Mouse (Mus musculus): Measurements from ENCODE around the gene Specc1. TPM values are rescaled to one million over a fixed set of nuclear protein-coding genes. Genes with fewer than 3 reads are reported as not detected.

Specc1 gene
- total RNA-seq, 2 experiments from 2014 or later, result 69.6 to 74.4 TPM

GRCm38 (mm10) chr11:62080476-62080875, 123.9 kb downstream of the Specc1 start:
- no peak for TF ChIP-seq CTCF (IDR thresholded peaks at IDR 0.05)
- H3K27ac ChIP-seq, result no peak overlapping the region
- intact Hi-C loops (cut with DNase I), result no loop called here
- no peak for DNase-seq (ENCODE audit: extremely low spot score in 1 of 2, low spot score in 2 of 2)
- no peak overlapping the region for H3K4me3 ChIP-seq

GRCm38 (mm10) chr11:62086648-62087047, 130.1 kb downstream of the Specc1 start:
- DNase-seq (ENCODE audit: extremely low spot score in 1 of 2, low spot score in 2 of 2), result no peak
- no peak for TF ChIP-seq CTCF (IDR thresholded peaks at IDR 0.05)
- intact Hi-C loops (cut with DNase I), result no loop called here

GRCm38 (mm10) chr11:62087051-62087450, 130.5 kb downstream of the Specc1 start:
- H3K27ac ChIP-seq, result no peak overlapping the region
- intact Hi-C loops (cut with DNase I), result no loop called here
- H3K4me3 ChIP-seq, result no peak overlapping the region
- no peak for DNase-seq (ENCODE audit: extremely low spot score in 1 of 2, low spot score in 2 of 2)
- TF ChIP-seq CTCF (IDR thresholded peaks at IDR 0.05), result no peak

More at GRCm38 (mm10) chr11:62086648-62087047, 130.1 kb downstream of the Specc1 start:
- no peak overlapping the region for H3K4me3 ChIP-seq
- H3K27ac ChIP-seq, result no peak overlapping the region

- intact Hi-C loops (cut with DNase I), result no loop called here
- TF ChIP-seq CTCF (IDR thresholded peaks at IDR 0.05), result no peak
- H3K4me3 ChIP-seq, result no peak overlapping the region
- no peak for DNase-seq (ENCODE audit: extremely low spot score in 1 of 2, low spot score in 2 of 2)
- H3K27ac ChIP-seq, result no peak overlapping the region
Observed at GRCm38 (mm10) chr11:62088651-62089050, 132.1 kb downstream of the Specc1 start.

- Histone ChIP-seq H3K27ac (no peak overlapping the region), H3K4me3 (no peak overlapping the region)
- intact Hi-C loops (cut with DNase I), result no loop called here
- TF ChIP-seq CTCF (IDR thresholded peaks at IDR 0.05), result no peak
- no peak for DNase-seq (ENCODE audit: extremely low spot score in 1 of 2, low spot score in 2 of 2)
Observed at GRCm38 (mm10) chr11:62090321-62090720, 133.8 kb downstream of the Specc1 start.

- Histone ChIP-seq H3K4me3 (no peak overlapping the region), H3K27ac (no peak overlapping the region)
- DNase-seq (ENCODE audit: extremely low spot score in 1 of 2, low spot score in 2 of 2), result no peak
- intact Hi-C loops (cut with DNase I), result no loop called here
- TF ChIP-seq CTCF (IDR thresholded peaks at IDR 0.05), result no peak
Observed at GRCm38 (mm10) chr11:62103380-62103911, 146.9 kb downstream of the Specc1 start.

GRCm38 (mm10) chr11:62106401-62106871, 149.9 kb downstream of the Specc1 start:
- no peak for TF ChIP-seq CTCF (IDR thresholded peaks at IDR 0.05)
- Histone ChIP-seq H3K27ac (peak overlapping the region; percentile 47), H3K4me3 (no peak overlapping the region)
- DNase-seq (ENCODE audit: extremely low spot score in 1 of 2, low spot score in 2 of 2), result peak; percentile 20 to 25
- intact Hi-C loops (cut with DNase I), result no loop called here

GRCm38 (mm10) chr11:62107272-62107836, 150.8 kb downstream of the Specc1 start:
- H3K4me3 ChIP-seq, result no peak overlapping the region
- intact Hi-C loops (cut with DNase I), result no loop called here
- DNase-seq (ENCODE audit: extremely low spot score in 1 of 2, low spot score in 2 of 2), result no peak
- H3K27ac ChIP-seq, result peak overlapping the region; percentile 47; the same call in 1 of the 2 replicates
- no peak for TF ChIP-seq CTCF (IDR thresholded peaks at IDR 0.05)

- intact Hi-C loops (cut with DNase I), result no loop called here
- Histone ChIP-seq H3K27ac (no peak overlapping the region), H3K4me3 (no peak overlapping the region)
- TF ChIP-seq CTCF (IDR thresholded peaks at IDR 0.05), result no peak
- no peak for DNase-seq (ENCODE audit: extremely low spot score in 1 of 2, low spot score in 2 of 2)
Observed at GRCm38 (mm10) chr11:62118561-62118960, 162.0 kb downstream of the Specc1 start.

- TF ChIP-seq CTCF (IDR thresholded peaks at IDR 0.05), result no peak
- Histone ChIP-seq H3K4me3 (no peak overlapping the region), H3K27ac (no peak overlapping the region)
- no peak for DNase-seq (ENCODE audit: extremely low spot score in 1 of 2, low spot score in 2 of 2)
- intact Hi-C loops (cut with DNase I), result loop anchor here (2.0 kb wide), 1 partner anchor 69 kb away; no protein-coding TSS in a partner anchor
Observed at GRCm38 (mm10) chr11:62119871-62120270, 163.3 kb downstream of the Specc1 start.

- no peak for DNase-seq (ENCODE audit: extremely low spot score in 1 of 2, low spot score in 2 of 2)
- intact Hi-C loops (cut with DNase I), result loop anchor here (2.0 kb wide), 1 partner anchor 71 kb away; no protein-coding TSS in a partner anchor
- TF ChIP-seq CTCF (IDR thresholded peaks at IDR 0.05), result no peak
- Histone ChIP-seq H3K4me3 (no peak overlapping the region), H3K27ac (no peak overlapping the region)
Observed at GRCm38 (mm10) chr11:62121365-62121764, 164.8 kb downstream of the Specc1 start.

GRCm38 (mm10) chr11:62127692-62128091, 171.1 kb downstream of the Specc1 start:
- no peak overlapping the region for H3K27ac ChIP-seq
- peak; percentile 77 to 86 for DNase-seq (ENCODE audit: extremely low spot score in 1 of 2, low spot score in 2 of 2)
- TF ChIP-seq CTCF (IDR thresholded peaks at IDR 0.05), result peak; percentile 98
- intact Hi-C loops (cut with DNase I), result loop anchor here (1.0 to 5.0 kb wide), 3 partner anchors 79 to 175 kb away; no protein-coding TSS in a partner anchor
- no peak overlapping the region for H3K4me3 ChIP-seq

GRCm38 (mm10) chr11:62128197-62128596, 171.6 kb downstream of the Specc1 start:
- no peak overlapping the region for H3K4me3 ChIP-seq
- no peak for TF ChIP-seq CTCF (IDR thresholded peaks at IDR 0.05)
- intact Hi-C loops (cut with DNase I), result loop anchor here (5.0 kb wide), 1 partner anchor 176 kb away; no protein-coding TSS in a partner anchor
- DNase-seq (ENCODE audit: extremely low spot score in 1 of 2, low spot score in 2 of 2), result no peak
- H3K27ac ChIP-seq, result no peak overlapping the region

Data from left cerebral cortex, adult 2 months (tissue).